Mouse (Mus musculus) embryonic facial prominence, embryonic 14.5 days (tissue): Measurements from ENCODE around the gene Lamc1. TPM values are rescaled to one million over a fixed set of nuclear protein-coding genes. Genes with fewer than 3 reads are reported as not detected.

Experiments
- ATAC-seq: fragments of 200-750 bp; cut with Nextera tagmentation; 2 replicates; pipeline ENCODE4 v1.8.0; 2017; ENCODE audit warnings: low read depth, moderate number of reproducible peaks, moderate TSS enrichment
- DNase-seq: peaks from one replicate; pipeline ENCODE4 v3.0.0-alpha.2; 2015; ENCODE audit warnings: low spot score
- H3K27ac ChIP-seq: fragments of 300-500 bp; sonication (generic); replicated peaks from 2 replicates; pipeline ENCODE4 v1.5.1; 2014; ENCODE audit warnings: low read depth, mild to moderate bottlenecking, low read length, moderate library complexity
- H3K27me3 ChIP-seq: fragments of 300-500 bp; sonication (generic); replicated peaks from 2 replicates; pipeline ENCODE4 v1.6.1; 2014; ENCODE audit warnings: low read length; ENCODE audit not compliant: control insufficient read depth, insufficient read depth
- H3K36me3 ChIP-seq: fragments of 300-500 bp; sonication (generic); 2 replicates; pipeline ENCODE4 v1.6.1; 2014; ENCODE audit warnings: low read length, mixed read lengths; ENCODE audit not compliant: control insufficient read depth, insufficient read depth
- H3K4me1 ChIP-seq: fragments of 300-500 bp; sonication (generic); 2 replicates; pipeline ENCODE4 v1.6.1; 2014; ENCODE audit warnings: antibody characterized with exemption, low read length; ENCODE audit not compliant: control insufficient read depth, insufficient read depth
- H3K4me2 ChIP-seq: fragments of 300-500 bp; sonication (generic); 2 replicates; pipeline ENCODE4 v1.6.1; 2014; ENCODE audit warnings: low read depth, mild to moderate bottlenecking, low read length, moderate library complexity, mixed read lengths
- H3K4me3 ChIP-seq: fragments of 300-500 bp; sonication (generic); 2 replicates; pipeline ENCODE4 v1.5.1; 2014; ENCODE audit warnings: low read depth, mild to moderate bottlenecking, low read length
- H3K9ac ChIP-seq: fragments of 300-500 bp; sonication (generic); 2 replicates; pipeline ENCODE4 v1.6.1; 2014; ENCODE audit warnings: low read depth, mild to moderate bottlenecking, low read length, moderate library complexity, mixed read lengths
- H3K9me3 ChIP-seq: fragments of 300-500 bp; sonication (generic); 2 replicates; pipeline ENCODE4 v1.6.1; 2016; ENCODE audit warnings: low read length; ENCODE audit not compliant: control insufficient read depth
- WGBS: fragments of 180-500 bp; shearing (Covaris S2); extraction: QIAGEN DNeasy Blood & Tissue Kit; methylation state at CpG from one replicate; pipeline ENCODE4 v1.1.7; 2014; 5-methylcytosine and 5-hydroxymethylcytosine counted together
- polyA plus RNA-seq: library from polyadenylated mRNA; unstranded; fragments of >200 nt; fragmentation: Nextera tagmentation; extraction: Ambion mirVana; gene quantifications from 2 replicates; pipeline ENCODE4 v1.2.1, GENCODE M21; 2014

Lamc1 gene
- polyA plus RNA-seq, 1 experiment from 2014 or later, result 98.5 TPM

DNA sequence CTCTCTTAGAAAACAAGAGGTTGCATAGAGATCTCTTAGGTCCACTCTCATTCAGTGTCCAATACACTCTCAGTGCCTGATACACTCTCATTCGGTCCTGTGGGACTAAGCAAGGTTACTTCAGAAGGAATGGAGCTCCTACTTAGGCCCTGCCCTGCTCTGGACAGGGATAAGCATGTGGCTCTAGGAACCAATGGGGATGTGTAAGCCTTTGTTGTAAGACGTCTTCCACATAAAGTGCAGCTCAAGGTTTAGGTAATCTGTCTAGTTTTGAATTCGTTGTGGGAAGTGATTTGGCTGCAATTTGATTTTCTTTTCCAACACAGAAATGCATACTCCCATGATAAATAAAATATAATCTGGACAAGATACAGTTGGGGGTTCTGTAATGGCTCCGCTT is 152.4 kb downstream of the Lamc1 start:
- Histone ChIP-seq H3K36me3 (no peaks in the 10 kb centered on the region), H3K9ac (no peak overlapping the region), H3K4me3 (no peak overlapping the region), H3K27ac (peak overlapping the region; percentile 53), H3K4me1 (peaks cover 11% of the 10 kb centered on the region; the same call in 1 of the 2 replicates), H3K27me3 (0 out of 2 replicates have a peak, but pooled peaks cover 4% of the 10 kb centered on the region), H3K9me3 (no peaks in the 10 kb centered on the region), H3K4me2 (no peak overlapping the region)
- 71% methylated on average over 4 of the region's 4 CpGs for WGBS
- DNase-seq, result no peak
- peak; percentile 71 for ATAC-seq

DNA sequence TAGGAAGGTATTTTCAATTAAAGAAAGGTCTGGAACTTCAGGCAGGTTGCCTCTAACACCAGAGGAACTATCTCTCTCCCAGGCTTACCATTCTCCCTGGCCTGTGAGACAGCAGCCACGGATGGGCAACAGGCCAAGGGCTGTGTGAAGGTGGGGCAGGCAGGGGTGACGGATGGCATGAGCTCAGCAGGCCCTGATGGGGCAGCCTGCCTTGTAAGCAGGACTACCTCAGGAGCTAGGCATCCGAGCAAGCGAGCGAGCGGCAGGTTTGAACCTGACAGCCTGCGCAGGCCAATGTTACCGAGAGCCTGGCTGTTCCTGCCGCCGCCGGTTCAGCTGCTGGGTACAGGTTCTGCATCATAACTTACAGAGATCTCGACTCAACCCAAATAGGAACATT is 157.8 kb downstream of the Lamc1 start:
- 42% methylated on average over 12 of the region's 12 CpGs for WGBS
- Histone ChIP-seq H3K9ac (no peak overlapping the region), H3K4me1 (peaks cover 16% of the 10 kb centered on the region), H3K4me2 (no peak overlapping the region), H3K9me3 (no peaks in the 10 kb centered on the region), H3K36me3 (no peaks in the 10 kb centered on the region), H3K27ac (no peak overlapping the region), H3K4me3 (no peak overlapping the region), H3K27me3 (no peaks in the 10 kb centered on the region)
- ATAC-seq, result peak; percentile 82
- peak; percentile 80 for DNase-seq

DNA sequence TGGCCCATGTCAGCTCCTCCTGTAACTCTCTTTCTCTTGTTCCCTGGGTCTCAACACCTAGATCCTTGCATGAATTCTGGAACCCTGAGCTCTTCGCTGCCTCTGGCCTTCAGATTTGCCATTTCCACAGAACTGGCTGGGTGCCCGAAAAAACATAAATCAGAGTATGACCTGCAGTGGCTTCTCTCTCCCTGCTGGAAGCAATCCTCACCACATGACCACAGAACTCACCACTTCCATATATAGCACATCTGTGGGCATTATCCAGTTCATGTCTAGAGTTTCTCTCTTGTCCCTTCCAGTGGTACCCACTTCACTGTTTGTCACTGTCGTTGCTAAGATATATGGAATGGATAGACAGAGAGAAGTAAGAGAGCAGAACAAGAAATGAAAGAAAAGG is 159.3 kb downstream of the Lamc1 start:
- H3K36me3 ChIP-seq, result no peaks in the 10 kb centered on the region
- 0 out of 2 replicates have a peak, but pooled peaks have one; percentile 15 for ATAC-seq
- peak overlapping the region; percentile 59; the same call in 1 of the 2 replicates for H3K27ac ChIP-seq
- H3K27me3 ChIP-seq, result no peaks in the 10 kb centered on the region
- DNase-seq, result peak; percentile 81
- H3K4me1 ChIP-seq, result peaks cover 16% of the 10 kb centered on the region
- 51% methylated on average over 3 of the region's 3 CpGs for WGBS
- H3K9ac ChIP-seq, result no peak overlapping the region
- no peak overlapping the region for H3K4me2 ChIP-seq
- no peak overlapping the region for H3K4me3 ChIP-seq
- H3K9me3 ChIP-seq, result no peaks in the 10 kb centered on the region

DNA sequence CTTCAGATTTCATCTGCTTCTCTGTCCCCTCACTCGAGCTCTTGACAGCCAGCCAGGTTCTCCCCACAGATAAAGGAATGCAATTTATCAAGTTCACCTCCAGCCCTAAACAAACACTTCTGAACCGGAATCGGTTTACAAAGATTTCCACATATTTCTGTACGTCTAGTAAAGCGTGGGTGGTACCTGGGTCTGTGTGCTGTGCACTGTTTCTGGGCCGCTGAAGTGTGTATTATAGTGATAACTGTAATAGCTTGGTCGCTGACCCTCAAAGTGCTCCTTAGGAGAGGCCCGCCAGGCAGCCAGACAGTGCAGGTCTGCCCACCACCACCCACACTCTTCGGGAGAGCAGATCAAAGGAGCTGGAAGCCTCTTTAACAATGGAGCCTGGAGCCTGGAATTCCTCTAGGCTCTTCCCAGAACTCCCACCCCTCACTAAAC is 160.3 kb downstream of the Lamc1 start:
- Histone ChIP-seq H3K9me3 (no peaks in the 10 kb centered on the region), H3K4me2 (no peak overlapping the region), H3K4me1 (peaks cover 16% of the 10 kb centered on the region), H3K27ac (peak overlapping the region; percentile 59; the same call in 1 of the 2 replicates), H3K27me3 (no peaks in the 10 kb centered on the region), H3K9ac (no peak overlapping the region), H3K36me3 (no peaks in the 10 kb centered on the region), H3K4me3 (no peak overlapping the region)
- DNase-seq (peak; percentile 65), ATAC-seq (0 out of 2 replicates have a peak, but pooled peaks have one; percentile 19)
- WGBS, result 20% methylated on average over 9 of the region's 9 CpGs

DNA sequence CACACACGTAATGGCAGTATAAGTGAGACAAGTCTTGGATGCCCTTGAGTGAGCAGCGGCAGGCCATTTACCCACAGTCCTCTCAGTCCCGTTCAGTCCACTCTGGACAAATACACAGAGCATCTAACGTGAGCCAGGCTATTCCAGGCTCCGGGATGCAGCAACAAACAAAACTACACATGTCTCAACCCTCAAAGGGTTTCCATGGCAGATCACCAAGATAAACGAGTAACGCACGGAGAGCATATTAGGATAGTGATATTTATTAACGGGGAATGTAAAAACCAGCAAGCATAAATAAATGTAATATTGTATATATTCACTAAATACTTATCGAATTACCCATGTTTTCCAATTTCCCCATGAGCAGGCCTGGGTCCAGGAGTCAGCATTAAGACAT is 161.6 kb downstream of the Lamc1 start:
- Histone ChIP-seq H3K4me3 (no peak overlapping the region), H3K36me3 (no peaks in the 10 kb centered on the region), H3K9ac (no peak overlapping the region), H3K27ac (no peak overlapping the region), H3K4me1 (peaks cover 16% of the 10 kb centered on the region), H3K4me2 (no peak overlapping the region), H3K9me3 (no peaks in the 10 kb centered on the region), H3K27me3 (no peaks in the 10 kb centered on the region)
- 67% methylated on average over 10 of the region's 10 CpGs for WGBS
- DNase-seq (no peak), ATAC-seq (no peak)

Other genes with a start within 250 kb of the Lamc1 start
- 10.7 and 12.4 TPM in 2 replicates for gene Lamc2, start 146.3 kb downstream of the Lamc1 start, polyA plus RNA-seq
- gene Shcbp1l, start 92.4 kb upstream of the Lamc1 start, polyA plus RNA-seq, result 0.21 and 0.67 TPM in 2 replicates
- gene Dhx9, start 154.9 kb upstream of the Lamc1 start, polyA plus RNA-seq, result 22.6 and 25.5 TPM in 2 replicates
- 14.9 and 15.4 TPM in 2 replicates for gene Npl, start 217.3 kb upstream of the Lamc1 start, polyA plus RNA-seq